Mouse (Mus musculus): Measurements from ENCODE around the gene Kif2c.

- TF ChIP-seq ZC3H11A (IDR thresholded peaks at IDR 0.05; ENCODE audit: low read depth, low read length) (no peak), CTCF (conservative IDR thresholded peaks at IDR 0.05 in 1 of 2, IDR thresholded peaks at IDR 0.05 in 1 of 2; ENCODE audit: low read depth in 2 of 2, low read length in 2 of 2) (no peak), KAT2A (IDR thresholded peaks at IDR 0.05; ENCODE audit: insufficient replicate concordance, low read length) (no peak), USF1 (IDR thresholded peaks at IDR 0.05; ENCODE audit: low read depth, low read length) (no peak), POLR2A (IDR thresholded peaks at IDR 0.05; ENCODE audit: low read depth, low read length) (no peak; the same call in 1 of the 2 replicates), ETS1 (conservative IDR thresholded peaks at IDR 0.05; ENCODE audit: low read depth, low read length) (0 out of 2 replicates have a peak, but pooled peaks have one; percentile 17), TCF12 (IDR thresholded peaks at IDR 0.05; ENCODE audit: low read depth, low read length) (no peak), MAZ (IDR thresholded peaks at IDR 0.05; ENCODE audit: low read depth, low read length) (no peak), EP300 (IDR thresholded peaks at IDR 0.05; ENCODE audit: low read length) (no peak), ELF1 (IDR thresholded peaks at IDR 0.05; ENCODE audit: low read depth, low read length) (no peak), USF2 (conservative IDR thresholded peaks at IDR 0.05; ENCODE audit: low read depth, low read length) (no peak), MYC (IDR thresholded peaks at IDR 0.05; ENCODE audit: low read depth, low read length) (no peak), MXI1 (IDR thresholded peaks at IDR 0.05; ENCODE audit: low read depth, low read length) (no peak), JUN (IDR thresholded peaks at IDR 0.05; ENCODE audit: insufficient read depth, low read depth, low read length) (no peak)
Measured at GRCm38 (mm10) chr4:117148815-117149214, 33.6 kb downstream of the Kif2c start.

Measured in CH12.LX (cell line).